ENCODE assay signal across 9 mouse cellular contexts in genomic region chr8:72761322-72762051, GRCm38 (mm10). TPM values are rescaled to one million over a fixed set of nuclear protein-coding genes. Genes with fewer than 3 reads are reported as not detected.
DNase-seq lines count a peak whose midpoint lies in the region; ATAC-seq and TF ChIP-seq lines count a peak whose summit lies in the region.
"Had no signal": no experiment of that assay in that cellular context is flagged by ENCODE, and none has a peak within 500 bp of the region (broad histone marks: within the 10 kb centered on the region; RNA-seq: fewer than 3 reads in every experiment).

TSS of gene F2rl3 (plus strand) at chr8:72761880.

- peak within 1 kb of the TSS; percentile 27 for H3K4me2 ChIP-seq in lung, embryonic 15.5 days
- peak within 1 kb of the TSS; percentile 6; the same call in 1 of the 2 replicates for H3K4me2 ChIP-seq in heart, embryonic 13.5 days
- no peak within 1 kb of the TSS for H3K4me2 ChIP-seq in kidney, postnatal 0 days (ENCODE audit: low read length)
- H3K4me2 ChIP-seq: midbrain, embryonic 12.5 days had no signal

- no peak for TF ChIP-seq CTCF in kidney, postnatal 0 days (IDR thresholded peaks at IDR 0.05; ENCODE audit: low read depth)

- no peaks in the 10 kb centered on the region for H3K9me3 ChIP-seq in lung, embryonic 15.5 days
- H3K9me3 ChIP-seq in heart, embryonic 13.5 days, result no peaks in the 10 kb centered on the region
- H3K9me3 ChIP-seq in kidney, postnatal 0 days (replicated peaks; ENCODE audit: low read length), result no peaks in the 10 kb centered on the region
- H3K9me3 ChIP-seq: midbrain, embryonic 12.5 days had no signal

- peak within 1 kb of the TSS; percentile 61 for H3K27ac ChIP-seq in lung, embryonic 15.5 days
- no peak within 1 kb of the TSS for H3K27ac ChIP-seq in heart, embryonic 13.5 days (replicated peaks)
- peak within 1 kb of the TSS; percentile 54; the same call in 1 of the 2 replicates for H3K27ac ChIP-seq in kidney, postnatal 0 days
- H3K27ac ChIP-seq: midbrain, embryonic 12.5 days had no signal

- no peak for DNase-seq in lung, postnatal 14 days
- peak; percentile 31 for DNase-seq in kidney, postnatal 0 days (ENCODE audit: low spot score)
- DNase-seq in thymus, adult 18-20 months, result peak; percentile 46 to 50
- DNase-seq in cerebellum, postnatal 14 days, result no peak
- DNase-seq in gastrocnemius, postnatal 25 days, result no peak
- DNase-seq in right cerebral cortex, postnatal 36 days (ENCODE audit: low spot score in 2 of 2), result no peak

- 64% methylated on average over 7 of the region's 7 CpGs for WGBS in lung, embryonic 15.5 days
- WGBS in heart, embryonic 13.5 days, result 59% methylated on average over 7 of the region's 7 CpGs
- WGBS in kidney, postnatal 0 days, result 68% methylated on average over 7 of the region's 7 CpGs

- no peaks in the 10 kb centered on the region for H3K27me3 ChIP-seq in lung, embryonic 15.5 days
- H3K27me3 ChIP-seq in heart, embryonic 13.5 days (replicated peaks), result no peaks in the 10 kb centered on the region
- no peaks in the 10 kb centered on the region for H3K27me3 ChIP-seq in kidney, postnatal 0 days (ENCODE audit: insufficient read depth, low read length)

- H3K4me1 ChIP-seq in lung, embryonic 15.5 days, result peaks cover 3% of the 10 kb centered on the region; the same call in 1 of the 2 replicates
- 0 out of 2 replicates have a peak, but pooled peaks cover 2% of the 10 kb centered on the region for H3K4me1 ChIP-seq in heart, embryonic 13.5 days
- H3K4me1 ChIP-seq in kidney, postnatal 0 days (replicated peaks; ENCODE audit: insufficient read depth, low read length), result no peaks in the 10 kb centered on the region
- H3K4me1 ChIP-seq: midbrain, embryonic 12.5 days had no signal

- no peak for ATAC-seq in lung, embryonic 15.5 days (ENCODE audit: borderline replicate concordance, extremely low read depth, low FRiP score, low TSS enrichment)
- no peak for ATAC-seq in heart, embryonic 13.5 days (ENCODE audit: extremely low read depth, insufficient number of reproducible peaks, low FRiP score, low TSS enrichment)
- no peak for ATAC-seq in kidney, postnatal 0 days (replicated peaks; ENCODE audit: low FRiP score, low read depth)

- no peak within 1 kb of the TSS for H3K4me3 ChIP-seq in lung, embryonic 15.5 days
- H3K4me3 ChIP-seq in heart, embryonic 13.5 days, result no peak within 1 kb of the TSS
- H3K4me3 ChIP-seq in kidney, postnatal 0 days (replicated peaks; ENCODE audit: low read depth, low read length), result no peak within 1 kb of the TSS
- H3K4me3 ChIP-seq: midbrain, embryonic 12.5 days had no signal

- H3K9ac ChIP-seq in lung, embryonic 15.5 days, result no peak within 1 kb of the TSS
- no peak within 1 kb of the TSS for H3K9ac ChIP-seq in heart, embryonic 13.5 days
- no peak within 1 kb of the TSS for H3K9ac ChIP-seq in kidney, postnatal 0 days (ENCODE audit: low read depth, low read length)
- H3K9ac ChIP-seq: midbrain, embryonic 12.5 days had no signal

- peaks cover 23% of the 10 kb centered on the region for H3K36me3 ChIP-seq in lung, embryonic 15.5 days
- peaks cover 27% of the 10 kb centered on the region for H3K36me3 ChIP-seq in heart, embryonic 13.5 days
- peaks cover 11% of the 10 kb centered on the region; the same call in 1 of the 2 replicates for H3K36me3 ChIP-seq in kidney, postnatal 0 days (ENCODE audit: insufficient read depth, low read length)

RNA-seq across cellular contexts. Expression of gene F2rl3, which starts in this region (rescaled TPM):
- 3.0 and 4.0 TPM in 2 replicates for polyA plus RNA-seq in lung, embryonic 15.5 days (2015; fragmentation: Nextera tagmentation; extraction: Ambion mirVana)
- 1.0 and 1.1 TPM in 2 replicates for polyA plus RNA-seq in heart, embryonic 13.5 days (2015; fragmentation: Nextera tagmentation; extraction: Ambion mirVana)
- polyA plus RNA-seq in kidney, postnatal 0 days (2015; fragmentation: Nextera tagmentation; extraction: Ambion mirVana), result 3.3 and 3.9 TPM in 2 replicates
- 1 to 10 TPM in 1 of 2 experiments, under 1 TPM in 1; 0.97 to 1.6 TPM for total RNA-seq in gastrocnemius, postnatal 25 days (2021)

Comparison
In these comparisons a context has a peak if more than half of its experiments do, and no peak if none do; other contexts are left out.
1. DNase-seq: peak in kidney, postnatal 0 days (single experiment) and thymus, adult 18-20 months (2 of 2); none in lung, postnatal 14 days (single experiment), cerebellum, postnatal 14 days (0 of 2), gastrocnemius, postnatal 25 days (single experiment) and right cerebral cortex, postnatal 36 days (0 of 2).